Mouse (Mus musculus) testis, adult 2 months (tissue): Measurements from ENCODE around the gene Gm28305.

Experiments used
- CTCF ChIP-seq: fragments of 200-500 bp; IDR thresholded peaks from 2 replicates; pipeline ENCODE4 v1.5.1; 2012; ENCODE audit warnings: low read depth, mild to moderate bottlenecking, inconsistent platforms, low read length, moderate library complexity; ENCODE audit not compliant: control insufficient read depth, insufficient read depth, insufficient replicate concordance
- POLR2A ChIP-seq: fragments of 200-500 bp; IDR thresholded peaks from 2 replicates; pipeline ENCODE4 v1.6.1; 2012; ENCODE audit warnings: low read depth, mild to moderate bottlenecking, inconsistent platforms, low read length, moderate library complexity; ENCODE audit not compliant: control insufficient read depth

- TF ChIP-seq CTCF (no peak), POLR2A (no peak)
Observed at GRCm38 (mm10) chr9:104102301-104102700, 61.8 kb downstream of the Gm28305 start.
